ENCODE assay signal across 9 mouse cellular contexts in the genomic region with DNA sequence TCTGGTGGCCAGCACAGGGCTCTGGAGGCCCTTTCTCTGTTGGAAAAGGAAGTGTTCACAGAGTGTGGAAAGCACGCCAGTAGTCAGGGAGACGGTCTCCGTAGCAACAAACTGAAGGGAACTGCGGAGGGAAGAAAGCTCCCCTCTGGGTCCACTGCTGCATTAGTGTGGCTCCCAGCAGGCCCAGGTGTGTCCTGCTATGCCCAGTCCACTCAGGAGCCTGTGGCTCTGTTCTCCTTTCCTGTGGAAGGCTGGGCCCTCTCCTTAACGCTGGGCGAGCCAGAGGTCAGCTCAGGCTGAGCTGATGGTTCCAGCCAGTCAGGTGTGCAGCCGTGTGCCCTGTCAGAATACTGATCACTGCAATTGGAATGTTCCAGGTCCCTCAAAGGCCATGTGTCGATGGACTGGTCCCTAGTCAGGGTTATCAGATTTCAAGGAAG. TPM values are rescaled to one million over a fixed set of nuclear protein-coding genes. Genes with fewer than 3 reads are reported as not detected.
DNase-seq lines count a peak whose midpoint lies in the region; ATAC-seq and TF ChIP-seq lines count a peak whose summit lies in the region.
"Had no signal": no experiment of that assay in that cellular context is flagged by ENCODE, and none has a peak within 500 bp of the region (broad histone marks: within the 10 kb centered on the region; RNA-seq: fewer than 3 reads in every experiment).

No protein-coding gene starts in this region.

- H3K9ac ChIP-seq in kidney, embryonic 14.5 days (ENCODE audit: low read depth, low read length), result no peak overlapping the region
- H3K9ac ChIP-seq: liver, embryonic 13.5 days had no signal

- H3K4me1 ChIP-seq in kidney, adult 2 months (ENCODE audit: control insufficient read depth, insufficient read depth, low read length), result no peaks in the 10 kb centered on the region
- no peaks in the 10 kb centered on the region for H3K4me1 ChIP-seq in kidney, embryonic 14.5 days (ENCODE audit: control insufficient read depth, insufficient read depth, low read length)
- H3K4me1 ChIP-seq: liver, embryonic 13.5 days had no signal

- H3K9me3 ChIP-seq in kidney, embryonic 14.5 days (ENCODE audit: control insufficient read depth, low read length), result no peaks in the 10 kb centered on the region
- H3K9me3 ChIP-seq: liver, embryonic 13.5 days had no signal

- intact Hi-C loops in left cerebral cortex, postnatal 25 days (cut with DNase I), result no loop called here

- TF ChIP-seq POLR2A in kidney, adult 2 months (IDR thresholded peaks at IDR 0.05; ENCODE audit: low read depth, low read length), result no peak

- H3K4me3 ChIP-seq in kidney, adult 2 months (ENCODE audit: insufficient read depth, low read depth, low read length), result no peak overlapping the region
- H3K4me3 ChIP-seq in kidney, embryonic 14.5 days (ENCODE audit: low read length), result no peak overlapping the region
- H3K4me3 ChIP-seq: liver, embryonic 13.5 days had no signal

- H3K4me2 ChIP-seq in kidney, embryonic 14.5 days (replicated peaks; ENCODE audit: low read depth, low read length), result no peak overlapping the region
- H3K4me2 ChIP-seq: liver, embryonic 13.5 days had no signal

- 35% methylated on average over 8 of the region's 8 CpGs for WGBS in kidney, adult 2 months
- 27% methylated on average over 8 of the region's 8 CpGs for WGBS in kidney, embryonic 14.5 days

- no peak for TF ChIP-seq CTCF in kidney, adult 2 months (conservative IDR thresholded peaks at IDR 0.05; ENCODE audit: insufficient read depth, insufficient read length, low read depth, low read length)

- no peak overlapping the region for H3K27ac ChIP-seq in kidney, adult 2 months (ENCODE audit: insufficient read depth, low read depth, low read length)
- no peak overlapping the region for H3K27ac ChIP-seq in kidney, embryonic 14.5 days (ENCODE audit: low read depth, low read length)
- H3K27ac ChIP-seq: liver, embryonic 13.5 days had no signal

- H3K36me3 ChIP-seq in kidney, adult 2 months (ENCODE audit: control insufficient read depth, insufficient read depth, low read length), result no peaks in the 10 kb centered on the region
- no peaks in the 10 kb centered on the region for H3K36me3 ChIP-seq in kidney, embryonic 14.5 days (ENCODE audit: control insufficient read depth, insufficient read depth, low read length)
- H3K36me3 ChIP-seq: liver, embryonic 13.5 days had no signal

- H3K27me3 ChIP-seq in kidney, adult 2 months (replicated peaks; ENCODE audit: control insufficient read depth, insufficient read depth, low read length), result no peaks in the 10 kb centered on the region
- no peaks in the 10 kb centered on the region for H3K27me3 ChIP-seq in kidney, embryonic 14.5 days (ENCODE audit: control insufficient read depth, insufficient read depth, low read length)

- DNase-seq in kidney, adult 2 months, result peak; percentile 55
- no peak for DNase-seq in kidney, adult 18-20 months
- peak; percentile 58 to 66 for DNase-seq in left cerebral cortex, postnatal 25 days (ENCODE audit: low spot score in 2 of 2)
- peak; percentile 88 for DNase-seq in retina, postnatal 1 day
- no peak for DNase-seq in ovary, postnatal 14 days (ENCODE audit: low spot score)
- DNase-seq: liver, embryonic 13.5 days had no signal

- ATAC-seq in granulocyte monocyte progenitor cell, adult 5-6 weeks (replicated peaks; ENCODE audit: poor library complexity, severe bottlenecking), result peak; percentile 40
- 0 out of 2 replicates have a peak, but pooled peaks have one; percentile 46 for ATAC-seq in kidney, embryonic 14.5 days (ENCODE audit: low FRiP score, low TSS enrichment)
- ATAC-seq in CD4-positive, CD25-positive, alpha-beta regulatory T cell, adult 4 months, result no peak

RNA-seq across cellular contexts. Expression of a gene that starts 24.5 kb away (rescaled TPM):
- polyA plus RNA-seq in kidney, adult 2 months (2012; rRNA removed), result 2.9 and 4.6 TPM in 2 replicates
- not detected in 2 replicates for total RNA-seq in granulocyte monocyte progenitor cell, adult 5-6 weeks (2014; fragmentation: Nextera tagmentation)
- total RNA-seq in granulocyte monocyte progenitor cell, adult 5-6 weeks (2017), result not detected in 2 replicates
- 18.2 and 19.2 TPM in 2 replicates for polyA plus RNA-seq in kidney, embryonic 14.5 days (2014; fragmentation: Nextera tagmentation; extraction: Ambion mirVana)
- total RNA-seq in left cerebral cortex, postnatal 25 days (2021), result 1 to 10 TPM in 1 of 2 experiments, under 1 TPM in 1; 0.76 to 1.1 TPM
- polyA plus RNA-seq in CD4-positive, CD25-positive, alpha-beta regulatory T cell, adult 4 months (2017; shearing (Covaris generic)), result not detected

RNA-seq across cellular contexts. Expression of a gene that starts 58.8 kb away (rescaled TPM):
- polyA plus RNA-seq in kidney, adult 2 months (2012; rRNA removed), result 26.1 and 35.0 TPM in 2 replicates
- total RNA-seq in granulocyte monocyte progenitor cell, adult 5-6 weeks (2014; fragmentation: Nextera tagmentation), result 71.6 and 101 TPM in 2 replicates
- 82.1 and 104 TPM in 2 replicates for total RNA-seq in granulocyte monocyte progenitor cell, adult 5-6 weeks (2017)
- 136 and 149 TPM in 2 replicates for polyA plus RNA-seq in kidney, embryonic 14.5 days (2014; fragmentation: Nextera tagmentation; extraction: Ambion mirVana)
- 100 to 1,000 TPM; 100 to 107 TPM for total RNA-seq in left cerebral cortex, postnatal 25 days (2021)
- polyA plus RNA-seq in CD4-positive, CD25-positive, alpha-beta regulatory T cell, adult 4 months (2017; shearing (Covaris generic)), result 100 to 1,000 TPM in 1 of 2 experiments, 10 to 100 TPM in 1; 65.7 to 107 TPM

Comparison
In these comparisons a context has a peak if more than half of its experiments do, and no peak if none do; other contexts are left out.
1. DNase-seq: peak in kidney, adult 2 months (single experiment), left cerebral cortex, postnatal 25 days (2 of 2) and retina, postnatal 1 day (single experiment); none in kidney, adult 18-20 months (single experiment) and ovary, postnatal 14 days (single experiment).